Mouse (Mus musculus): Measurements from ENCODE around the gene Ikzf5.

- TF ChIP-seq POLR2A (IDR thresholded peaks at IDR 0.05; ENCODE audit: low read depth, low read length) (no peak), CTCF (IDR thresholded peaks at IDR 0.05; ENCODE audit: extremely low read depth, insufficient read length, insufficient replicate concordance, low read depth, low read length) (no peak; the same call in 1 of the 2 replicates)
These were observed 21.9 kb upstream of the Ikzf5 start for GRCm38 (mm10) chr7:131432244-131432643.

All from small intestine, adult 2 months (tissue).